Mouse (Mus musculus): ENCODE data around the gene Gm7029. TPM values are rescaled to one million over a fixed set of nuclear protein-coding genes. Genes with fewer than 3 reads are reported as not detected.

Gm7029 gene
- total and polyA plus RNA-seq, 3 experiments: not detected

DNA sequence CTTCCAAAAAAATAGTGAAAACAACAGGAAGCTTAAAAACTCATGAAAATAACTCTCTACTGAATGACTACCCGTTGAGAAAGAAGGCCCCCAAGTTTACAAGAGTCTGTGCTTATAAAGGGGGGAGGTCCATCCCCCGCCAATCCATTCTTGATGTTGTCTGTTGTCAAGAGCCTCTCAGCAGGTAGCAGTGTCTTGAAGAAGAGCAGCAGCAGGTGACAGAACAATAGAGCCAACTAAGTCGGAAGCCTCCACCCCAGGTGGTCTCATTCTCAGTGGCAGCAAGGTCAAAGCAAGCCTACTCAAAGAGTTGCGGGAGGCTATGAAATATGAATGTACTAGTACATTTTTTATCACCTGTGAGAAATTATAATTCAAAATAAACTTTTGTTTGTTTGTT is 15.8 kb upstream of the Gm7029 start:
- TF ChIP-seq MEF2A (IDR thresholded peaks at IDR 0.05; ENCODE audit: extremely low read depth, insufficient replicate concordance, low read depth, low read length, poor library complexity, severe bottlenecking): no peak
- TF ChIP-seq POLR2A (IDR thresholded peaks at IDR 0.05; ENCODE audit: control insufficient read depth in 1 of 2, insufficient read depth in 1 of 2, low read depth in 1 of 2, low read length in 2 of 2, poor library complexity in 1 of 2): no peak
- no peak for TF ChIP-seq TAL1 (IDR thresholded peaks at IDR 0.05; ENCODE audit: low read length)
- no peak for TF ChIP-seq USF2 (IDR thresholded peaks at IDR 0.05; ENCODE audit: borderline replicate concordance in 1 of 2, insufficient read depth in 1 of 2, low read depth in 1 of 2, low read length in 2 of 2)
- no peak for TF ChIP-seq ETS1 (IDR thresholded peaks at IDR 0.05; ENCODE audit: low read depth, low read length)
- no peak for TF ChIP-seq POLR2AphosphoS5 (IDR thresholded peaks at IDR 0.05; ENCODE audit: borderline replicate concordance, low read depth, low read length)
- no peak for TF ChIP-seq ZC3H11A (IDR thresholded peaks at IDR 0.05; ENCODE audit: low read depth, low read length)
- TF ChIP-seq MYC (IDR thresholded peaks at IDR 0.05; ENCODE audit: low read depth, low read length): no peak
- no peak for TF ChIP-seq TCF12 (IDR thresholded peaks at IDR 0.05; ENCODE audit: low read depth, low read length)
- TF ChIP-seq SMC3 (IDR thresholded peaks at IDR 0.05; ENCODE audit: low read depth, low read length): no peak
- TF ChIP-seq MAZ (IDR thresholded peaks at IDR 0.05; ENCODE audit: low read depth, low read length): no peak
- no peaks in the 10 kb centered on the region for H3K4me1 ChIP-seq (ENCODE audit: control insufficient read depth in 1 of 2, insufficient read depth in 2 of 2, low read length in 2 of 2)
- no peaks in the 10 kb centered on the region for H3K36me3 ChIP-seq (ENCODE audit: control insufficient read depth in 1 of 2, insufficient read depth in 2 of 2, low read length in 2 of 2)
- no peaks in the 10 kb centered on the region for H3K79me2 ChIP-seq (ENCODE audit: control insufficient read depth, insufficient read depth, low read length, poor library complexity)
- H3K9ac ChIP-seq (ENCODE audit: control insufficient read depth, low read depth, low read length, poor library complexity, severe bottlenecking): no peak overlapping the region
- H3K27me3 ChIP-seq (ENCODE audit: control insufficient read depth in 1 of 2, insufficient read depth in 2 of 2, low read length in 2 of 2): no peaks in the 10 kb centered on the region
- DNase-seq (ENCODE audit: low read depth, low spot score): no peak
- H3K9me3 ChIP-seq (replicated peaks; ENCODE audit: insufficient read depth, low read length): no peaks in the 10 kb centered on the region
- H3K27ac ChIP-seq (ENCODE audit: control insufficient read depth, low read depth, low read length): no peak overlapping the region
- no peak overlapping the region for H3K4me3 ChIP-seq (ENCODE audit: control insufficient read depth in 1 of 2, insufficient read depth in 1 of 2, low read depth in 2 of 2, low read length in 2 of 2)

DNA sequence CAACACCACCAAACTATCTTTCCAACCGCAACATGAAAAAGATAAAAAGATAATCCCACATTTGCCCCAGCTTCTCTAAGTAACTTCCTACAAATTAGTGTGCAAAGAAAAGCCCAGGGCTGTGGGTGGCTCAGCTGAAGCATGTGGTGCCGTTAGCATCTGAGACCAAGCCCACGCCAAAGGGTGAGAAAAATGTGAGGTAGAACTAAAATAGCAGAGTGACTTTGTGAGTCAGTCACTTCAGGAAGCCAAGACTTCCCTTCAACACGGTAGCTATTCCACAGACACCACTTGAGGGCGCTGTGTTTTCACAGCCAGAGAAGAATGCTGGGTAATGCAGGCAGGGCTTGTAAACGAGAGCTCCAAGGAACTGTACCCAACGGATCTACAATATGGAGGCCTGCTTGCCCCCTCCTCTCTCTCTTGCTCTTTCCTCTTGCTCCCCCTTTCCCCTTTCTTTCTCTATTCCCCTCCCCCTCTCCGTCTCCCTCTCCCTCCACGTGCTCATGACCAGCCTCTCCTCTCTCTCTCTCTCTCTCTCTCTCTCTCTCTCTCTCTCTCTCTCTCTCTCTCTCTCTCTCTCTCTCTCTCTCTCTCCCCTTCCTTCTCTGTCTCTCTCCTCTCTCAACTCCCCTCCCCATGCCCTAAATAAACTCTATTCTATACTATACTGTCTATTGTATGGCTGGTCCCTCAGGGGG is 8.2 kb upstream of the Gm7029 start:
- H3K36me3 ChIP-seq (ENCODE audit: control insufficient read depth in 1 of 2, insufficient read depth in 2 of 2, low read length in 2 of 2): peaks cover 0 to 2% of the 10 kb centered on the region in 2 experiments; a peak in 2 of 4 replicates
- peak; percentile 94 for DNase-seq (ENCODE audit: low read depth, low spot score)
- H3K9ac ChIP-seq (ENCODE audit: control insufficient read depth, low read depth, low read length, poor library complexity, severe bottlenecking): peak overlapping the region; percentile 75
- peak overlapping the region; percentile 94 for H3K27ac ChIP-seq (ENCODE audit: control insufficient read depth, low read depth, low read length)
- H3K79me2 ChIP-seq (ENCODE audit: control insufficient read depth, insufficient read depth, low read length, poor library complexity): no peaks in the 10 kb centered on the region
- no peaks in the 10 kb centered on the region for H3K9me3 ChIP-seq (replicated peaks; ENCODE audit: insufficient read depth, low read length)
- H3K27me3 ChIP-seq (ENCODE audit: control insufficient read depth in 1 of 2, insufficient read depth in 2 of 2, low read length in 2 of 2): no peaks in the 10 kb centered on the region
- peaks cover 0 to 8% of the 10 kb centered on the region in 2 experiments; a peak in 1 of 4 replicates for H3K4me1 ChIP-seq (ENCODE audit: control insufficient read depth in 1 of 2, insufficient read depth in 2 of 2, low read length in 2 of 2)
- H3K4me3 ChIP-seq (ENCODE audit: control insufficient read depth in 1 of 2, insufficient read depth in 1 of 2, low read depth in 2 of 2, low read length in 2 of 2): peak overlapping the region; percentile 12 to 58
- TF ChIP-seq ETS1 (IDR thresholded peaks at IDR 0.05; ENCODE audit: low read depth, low read length): peak; percentile 56
- peak; percentile 73 for TF ChIP-seq HCFC1 (IDR thresholded peaks at IDR 0.05; ENCODE audit: low read depth, low read length)
- no peak; the same call in 1 of the 2 replicates for TF ChIP-seq TCF12 (IDR thresholded peaks at IDR 0.05; ENCODE audit: low read depth, low read length)
- TF ChIP-seq CHD2 (IDR thresholded peaks at IDR 0.05; ENCODE audit: low read length): no peak
- TF ChIP-seq ZMIZ1 (IDR thresholded peaks at IDR 0.05; ENCODE audit: low read depth, low read length): no peak
- TF ChIP-seq ZKSCAN1 (IDR thresholded peaks at IDR 0.05; ENCODE audit: low read depth, low read length): no peak
- TF ChIP-seq POLR2AphosphoS2 (IDR thresholded peaks at IDR 0.05; ENCODE audit: low read length): no peak
- no peak for TF ChIP-seq MAFK (IDR thresholded peaks at IDR 0.05; ENCODE audit: borderline replicate concordance, low read depth, low read length)
- no peak for TF ChIP-seq KAT2A (conservative IDR thresholded peaks at IDR 0.05; ENCODE audit: low read depth, low read length)
- TF ChIP-seq MEF2A (IDR thresholded peaks at IDR 0.05; ENCODE audit: extremely low read depth, insufficient replicate concordance, low read depth, low read length, poor library complexity, severe bottlenecking): no peak
- TF ChIP-seq NELFE (IDR thresholded peaks at IDR 0.05; ENCODE audit: low read depth, low read length): no peak; the same call in 1 of the 2 replicates
- peak; percentile 51 for TF ChIP-seq MAZ (IDR thresholded peaks at IDR 0.05; ENCODE audit: low read depth, low read length)
- peak; percentile 53 for TF ChIP-seq SIN3A (IDR thresholded peaks at IDR 0.05; ENCODE audit: low read length)
- TF ChIP-seq SMC3 (IDR thresholded peaks at IDR 0.05; ENCODE audit: low read depth, low read length): peak; percentile 51
- 0 out of 2 replicates have a peak, but pooled peaks have one; percentile 51 for TF ChIP-seq MYB (IDR thresholded peaks at IDR 0.05; ENCODE audit: low read depth, low read length)
- peak; percentile 51; the same call in 1 of the 2 replicates for TF ChIP-seq MAX (IDR thresholded peaks at IDR 0.05; ENCODE audit: low read length)
- no peak for TF ChIP-seq USF2 (IDR thresholded peaks at IDR 0.05; ENCODE audit: borderline replicate concordance in 1 of 2, insufficient read depth in 1 of 2, low read depth in 1 of 2, low read length in 2 of 2)
- peak; percentile 66 for TF ChIP-seq TBP (IDR thresholded peaks at IDR 0.05; ENCODE audit: low read depth, low read length)
- TF ChIP-seq UBTF (IDR thresholded peaks at IDR 0.05; ENCODE audit: borderline replicate concordance, insufficient read depth, low read depth, low read length): no peak
- no peak for TF ChIP-seq GABPA (IDR thresholded peaks at IDR 0.05; ENCODE audit: low read depth, low read length)
- peak; percentile 47 to 51 for TF ChIP-seq EP300 (IDR thresholded peaks at IDR 0.05; ENCODE audit: low read depth in 1 of 2, low read length in 2 of 2)
- TF ChIP-seq BHLHE40 (IDR thresholded peaks at IDR 0.05; ENCODE audit: borderline replicate concordance, low read depth, low read length): peak; percentile 17; the same call in 1 of the 2 replicates
- no peak for TF ChIP-seq E2F4 (IDR thresholded peaks at IDR 0.05; ENCODE audit: borderline replicate concordance, low read depth, low read length)
